Mouse (Mus musculus): ENCODE results near the gene Apol11b. TPM values are rescaled to one million over a fixed set of nuclear protein-coding genes. Genes with fewer than 3 reads are reported as not detected.

Gene Apol11b
- total RNA-seq, 2 experiments from 2014 or later = not detected

Other genes starting within 250 kb of the Apol11b start
- gene Apol7a, start 244.2 kb downstream of the Apol11b start, total RNA-seq (2021) = not detected
- not detected for gene Apol9a, start 232.2 kb downstream of the Apol11b start, total RNA-seq (2021)
- not detected for gene Apol7b, start 195.8 kb downstream of the Apol11b start, total RNA-seq (2021)
- gene Apol10a, start 166.2 kb downstream of the Apol11b start, total RNA-seq (2021) = not detected
- gene Apol11a, start 135.0 kb downstream of the Apol11b start, total RNA-seq (2021) = not detected
- gene Apol7c, start 110.0 kb downstream of the Apol11b start, total RNA-seq (2021) = not detected
- not detected for gene 1700025B11Rik, start 81.4 kb downstream of the Apol11b start, total RNA-seq (2021)
- not detected for gene Apol10b, start 47.2 kb downstream of the Apol11b start, total RNA-seq (2021)
- not detected for gene Gm36245, start 44.0 kb downstream of the Apol11b start, total RNA-seq (2021)
- not detected for gene Apol7e, start 55.6 kb upstream of the Apol11b start, total RNA-seq (2021)
- gene Apol9b, start 85.8 kb upstream of the Apol11b start, total RNA-seq (2021) = not detected
- 1 to 10 TPM in 1 of 2 experiments, under 1 TPM in 1; 0.97 to 1.6 TPM for gene Apol8, start 113.7 kb upstream of the Apol11b start, total RNA-seq (2021)
- 10 to 100 TPM; 80.9 to 86.7 TPM for gene Myh9, start 198.9 kb upstream of the Apol11b start, total RNA-seq (2021)